8 mouse cellular contexts compared by ENCODE assay signal in the genomic region with DNA sequence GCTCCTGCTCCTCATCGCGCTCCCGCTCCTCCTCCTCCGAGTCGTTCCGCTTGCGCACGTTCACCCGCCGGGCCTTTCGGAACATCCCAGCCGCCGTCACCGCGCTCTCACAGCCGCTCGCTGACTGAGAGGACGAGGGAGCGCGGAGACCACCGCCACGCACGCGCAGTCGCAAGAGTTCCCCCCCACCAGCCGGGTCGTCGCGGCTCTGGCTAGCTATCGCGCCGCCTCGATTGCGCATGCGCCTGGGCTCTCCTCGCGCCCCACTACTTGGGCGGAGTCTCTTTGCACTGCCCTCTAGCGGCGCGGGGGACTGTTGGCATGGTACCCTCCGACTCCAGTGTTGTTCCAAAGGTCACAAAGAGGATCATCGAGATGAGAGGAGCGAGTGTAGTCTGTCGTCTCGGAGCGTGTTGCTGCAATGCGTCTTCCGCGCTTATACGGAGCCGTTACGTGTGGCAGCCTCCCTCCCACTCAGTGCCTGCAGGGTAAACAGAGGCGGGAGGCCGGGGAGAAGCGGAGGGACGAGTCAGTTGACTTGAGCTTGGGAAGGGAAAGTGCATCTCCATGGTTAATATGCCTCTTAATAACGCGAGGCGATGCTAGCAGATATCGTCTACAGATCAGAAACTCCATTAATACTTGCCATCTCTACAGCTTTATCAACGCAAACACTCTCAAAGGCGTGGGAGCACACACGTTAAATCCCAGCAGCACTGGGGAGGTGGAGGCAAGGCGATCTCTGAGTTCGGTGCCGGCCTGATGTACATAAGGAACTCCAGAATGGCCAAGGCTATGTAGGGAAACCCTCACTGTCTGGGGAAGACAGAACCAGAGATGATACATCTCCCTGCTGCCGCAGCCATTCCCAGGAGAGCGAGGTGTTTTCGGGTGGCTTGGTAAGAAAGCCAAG. TPM values are rescaled to one million over a fixed set of nuclear protein-coding genes. Genes with fewer than 3 reads are reported as not detected.
DNase-seq lines count a peak whose midpoint lies in the region; ATAC-seq and TF ChIP-seq lines count a peak whose summit lies in the region.

A gene (minus strand): TSS at position 274 of the 913 bp plus-strand sequence.

- TF ChIP-seq POLR2A in cortical plate, adult 2 months (IDR thresholded peaks at IDR 0.05; ENCODE audit: extremely low read depth, insufficient read depth, low read length): peak; percentile 84; the same call in 1 of the 2 replicates

- H3K4me3 ChIP-seq in cortical plate, adult 2 months (ENCODE audit: insufficient read depth, low read length): peak within 1 kb of the TSS; percentile 42
- H3K4me3 ChIP-seq in megakaryocyte, embryonic 14.5 days (replicated peaks): peak within 1 kb of the TSS; percentile 100

- no peaks in the 10 kb centered on the region; the same call in 1 of the 2 replicates for H3K4me1 ChIP-seq in cortical plate, adult 2 months (ENCODE audit: control insufficient read depth, insufficient read depth, low read length)
- H3K4me1 ChIP-seq in megakaryocyte, embryonic 14.5 days: peaks cover 43% of the 10 kb centered on the region

- peak; percentile 89 for TF ChIP-seq CTCF in cortical plate, adult 2 months (IDR thresholded peaks at IDR 0.05; ENCODE audit: extremely low read depth, insufficient read depth, low read length)

- H3K27ac ChIP-seq in cortical plate, adult 2 months (ENCODE audit: insufficient read depth, low read length): peak within 1 kb of the TSS; percentile 35

- ATAC-seq in activated CD4-positive, CD25-positive, alpha-beta regulatory T cell, adult 4 months: peak; percentile 93

- H3K27me3 ChIP-seq in megakaryocyte, embryonic 14.5 days (replicated peaks): peaks cover 4% of the 10 kb centered on the region

- peaks cover 23% of the 10 kb centered on the region for H3K36me3 ChIP-seq in megakaryocyte, embryonic 14.5 days (replicated peaks; ENCODE audit: low read length)

- peak; percentile 97 to 98 for DNase-seq in gastrocnemius, adult 8-10 months (ENCODE audit: low spot score in 2 of 2)
- peak; percentile 93 for DNase-seq in hindlimb bud, embryonic 11.5 days (ENCODE audit: extremely low spot score, low read depth, low spot score)
- peak; percentile 97 for DNase-seq in left cerebral cortex, adult 8-10 months (ENCODE audit: low spot score in 2 of 2)
- peak; percentile 98 to 99 for DNase-seq in right cerebral cortex, postnatal 10 days (ENCODE audit: low spot score in 2 of 2)
- DNase-seq in urinary bladder, postnatal 25 days (ENCODE audit: low spot score): peak; percentile 99

- no peaks in the 10 kb centered on the region for H3K9me3 ChIP-seq in megakaryocyte, embryonic 14.5 days

RNA-seq across cellular contexts. Expression of the gene that starts here (rescaled TPM):
- 10 to 100 TPM; 83.2 to 84.4 TPM for polyA plus RNA-seq in activated CD4-positive, CD25-positive, alpha-beta regulatory T cell, adult 4 months (2017; shearing (Covaris generic))
- polyA plus RNA-seq in cortical plate, adult 2 months (2012; rRNA removed): 81.5 and 92.3 TPM in 2 replicates
- 10 to 100 TPM in 1 of 4 experiments, 1 to 10 TPM in 3; 5.0 to 10.3 (median 6.2) TPM for total RNA-seq in gastrocnemius, adult 8-10 months (2022)
- 10 to 100 TPM; 49.9 to 59.7 (median 53.9) TPM for total RNA-seq in left cerebral cortex, adult 8-10 months (2022)
- polyA plus RNA-seq in megakaryocyte, embryonic 14.5 days (2012; ENCODE audit: insufficient read depth, low replicate concordance): 2.0 and 4.8 TPM in 2 replicates

Comparison
In these comparisons a context has a peak if more than half of its experiments do, and no peak if none do; other contexts are left out.
1. Peak in every context shown above with its lines: DNase-seq, ATAC-seq, H3K4me3 ChIP-seq and H3K27ac ChIP-seq.
2. RNA of the gene that starts here (total RNA-seq): 49.9 to 59.7 TPM in left cerebral cortex, adult 8-10 months; 5.0 to 10.3 TPM in gastrocnemius, adult 8-10 months; every median in the first group is over 4 times any median in the second.
3. RNA of the gene that starts here (polyA plus RNA-seq): 83.2 to 84.4 TPM in activated CD4-positive, CD25-positive, alpha-beta regulatory T cell, adult 4 months and 81.5 to 92.3 TPM in cortical plate, adult 2 months; 2.0 to 4.8 TPM in megakaryocyte, embryonic 14.5 days; every median in the first group is over 10 times any median in the second.